Mouse (Mus musculus): ENCODE results near the gene Myo1d. TPM values are rescaled to one million over a fixed set of nuclear protein-coding genes. Genes with fewer than 3 reads are reported as not detected.
"Not testable (repeated sequence)": the region's sequence is repeated elsewhere in the genome, so short reads cannot be mapped to it uniquely, and the experiment has no call there.

Myo1d gene
- polyA plus RNA-seq, 1 experiment from 2014 or later: 15.8 TPM

DNA sequence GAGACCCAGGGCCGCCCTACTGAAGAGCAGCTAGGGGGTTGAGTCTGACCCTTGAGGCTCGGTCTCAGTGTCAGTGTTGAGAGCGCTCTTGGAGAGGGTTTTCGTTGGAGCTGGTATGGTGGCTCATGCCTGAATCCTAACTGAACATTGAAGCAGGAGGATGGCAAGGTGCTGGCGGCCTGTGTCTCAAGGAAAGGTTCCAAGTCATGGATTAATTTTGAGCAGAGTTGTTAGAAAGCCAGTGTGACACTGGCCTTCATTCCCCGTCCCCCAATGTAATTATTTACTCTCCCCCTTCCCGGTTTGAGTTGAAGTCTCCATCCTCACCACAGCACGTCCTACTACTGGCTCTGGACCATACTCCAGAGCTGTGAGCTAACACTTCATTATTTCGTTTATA lies 304.3 kb downstream of the Myo1d start:
- WGBS: 83% methylated on average over 9 of the region's 9 CpGs
- peaks cover 20% of the 10 kb centered on the region for H3K4me1 ChIP-seq (ENCODE audit: insufficient read depth, low read length)
- no peak overlapping the region for H3K4me2 ChIP-seq (replicated peaks; ENCODE audit: low read depth, low read length)
- no peak overlapping the region for H3K27ac ChIP-seq (ENCODE audit: low read length)
- H3K9ac ChIP-seq (replicated peaks; ENCODE audit: low read length): no peak overlapping the region
- no peak for ATAC-seq (ENCODE audit: low FRiP score, low TSS enrichment)
- H3K27me3 ChIP-seq (ENCODE audit: insufficient read depth, low read length): no peaks in the 10 kb centered on the region
- H3K36me3 ChIP-seq (ENCODE audit: insufficient read depth, low read length): peaks cover 25% of the 10 kb centered on the region
- H3K9me3 ChIP-seq (ENCODE audit: low read length): no peaks in the 10 kb centered on the region
- H3K4me3 ChIP-seq (ENCODE audit: low read length): no peak overlapping the region

DNA sequence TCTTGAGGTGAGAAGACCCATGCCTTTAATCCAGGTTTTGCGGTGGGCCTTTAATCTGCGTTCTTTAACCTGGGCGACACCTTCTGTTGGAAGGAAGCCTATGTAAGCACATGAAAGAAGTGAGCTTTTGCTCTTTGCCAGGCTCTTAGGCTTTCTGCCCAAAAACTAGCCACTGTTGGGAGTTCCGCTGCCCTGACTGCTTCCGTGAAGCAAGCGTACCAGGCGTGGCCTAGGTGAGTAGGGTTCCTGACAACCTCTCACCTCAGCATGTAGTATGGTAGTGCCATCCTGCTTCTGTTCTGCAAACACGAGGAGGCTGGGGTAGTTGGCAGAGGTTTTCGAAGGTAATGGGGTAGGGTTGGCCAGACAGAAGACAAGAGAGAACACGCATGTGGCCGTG lies 305.0 kb downstream of the Myo1d start:
- peaks cover 18% of the 10 kb centered on the region for H3K4me1 ChIP-seq (ENCODE audit: insufficient read depth, low read length)
- H3K36me3 ChIP-seq (ENCODE audit: insufficient read depth, low read length): peaks cover 32% of the 10 kb centered on the region
- 90% methylated on average over 11 of the region's 11 CpGs for WGBS
- no peaks in the 10 kb centered on the region for H3K27me3 ChIP-seq (ENCODE audit: insufficient read depth, low read length)
- H3K4me2 ChIP-seq (replicated peaks; ENCODE audit: low read depth, low read length): no peak overlapping the region
- no peak overlapping the region for H3K9ac ChIP-seq (replicated peaks; ENCODE audit: low read length)
- H3K27ac ChIP-seq (ENCODE audit: low read length): no peak overlapping the region
- H3K9me3 ChIP-seq (ENCODE audit: low read length): no peaks in the 10 kb centered on the region
- no peak for ATAC-seq (ENCODE audit: low FRiP score, low TSS enrichment)
- no peak overlapping the region for H3K4me3 ChIP-seq (ENCODE audit: low read length)

DNA sequence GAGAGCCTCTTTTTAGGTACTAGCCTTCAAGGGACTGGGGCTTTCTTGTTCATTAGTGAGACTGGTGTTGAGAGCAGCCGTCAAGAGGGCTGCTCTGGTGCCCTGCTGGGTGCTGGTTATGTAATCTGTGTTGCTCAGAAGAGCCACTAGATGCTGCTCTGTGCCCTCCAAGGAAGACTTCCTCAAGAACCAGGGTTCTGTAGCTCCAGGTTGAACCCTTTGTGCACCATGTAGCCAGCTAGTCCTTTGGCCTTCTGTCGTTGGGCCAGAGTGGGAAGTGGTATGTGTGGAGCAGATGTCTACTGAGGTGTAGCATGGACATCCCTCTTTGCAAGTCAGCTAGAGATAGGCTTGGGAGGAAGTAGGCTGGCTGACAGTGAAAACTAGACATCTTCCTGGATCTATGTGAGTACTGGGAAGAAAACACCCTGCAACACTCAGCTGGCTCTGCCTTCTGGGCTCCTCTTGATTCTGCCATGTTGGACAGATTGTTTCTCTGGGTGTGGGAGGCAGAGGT lies 305.6 kb downstream of the Myo1d start:
- 78% methylated on average over 2 of the region's 2 CpGs for WGBS
- Histone ChIP-seq H3K4me2 (replicated peaks; ENCODE audit: low read depth, low read length) (no peak overlapping the region), H3K36me3 (ENCODE audit: insufficient read depth, low read length) (peaks cover 38% of the 10 kb centered on the region), H3K9ac (replicated peaks; ENCODE audit: low read length) (no peak overlapping the region), H3K27ac (ENCODE audit: low read length) (no peak overlapping the region), H3K9me3 (ENCODE audit: low read length) (no peaks in the 10 kb centered on the region), H3K4me1 (ENCODE audit: insufficient read depth, low read length) (peaks cover 12% of the 10 kb centered on the region), H3K27me3 (ENCODE audit: insufficient read depth, low read length) (no peaks in the 10 kb centered on the region), H3K4me3 (ENCODE audit: low read length) (no peak overlapping the region)
- ATAC-seq (ENCODE audit: low FRiP score, low TSS enrichment): no peak

- Histone ChIP-seq H3K27me3 (ENCODE audit: insufficient read depth, low read length) (no peaks in the 10 kb centered on the region), H3K27ac (ENCODE audit: low read length) (no peak overlapping the region), H3K36me3 (ENCODE audit: insufficient read depth, low read length) (peaks cover 53% of the 10 kb centered on the region), H3K4me1 (ENCODE audit: insufficient read depth, low read length) (no peaks in the 10 kb centered on the region), H3K4me3 (ENCODE audit: low read length) (no peak overlapping the region), H3K9ac (replicated peaks; ENCODE audit: low read length) (no peak overlapping the region), H3K9me3 (ENCODE audit: low read length) (no peaks in the 10 kb centered on the region), H3K4me2 (replicated peaks; ENCODE audit: low read depth, low read length) (no peak overlapping the region)
- ATAC-seq (ENCODE audit: low FRiP score, low TSS enrichment): no peak
- WGBS: 82% methylated on average over 16 of the region's 16 CpGs
Observed at GRCm38 (mm10) chr11:80471836-80472605, 307.8 kb downstream of the Myo1d start.

DNA sequence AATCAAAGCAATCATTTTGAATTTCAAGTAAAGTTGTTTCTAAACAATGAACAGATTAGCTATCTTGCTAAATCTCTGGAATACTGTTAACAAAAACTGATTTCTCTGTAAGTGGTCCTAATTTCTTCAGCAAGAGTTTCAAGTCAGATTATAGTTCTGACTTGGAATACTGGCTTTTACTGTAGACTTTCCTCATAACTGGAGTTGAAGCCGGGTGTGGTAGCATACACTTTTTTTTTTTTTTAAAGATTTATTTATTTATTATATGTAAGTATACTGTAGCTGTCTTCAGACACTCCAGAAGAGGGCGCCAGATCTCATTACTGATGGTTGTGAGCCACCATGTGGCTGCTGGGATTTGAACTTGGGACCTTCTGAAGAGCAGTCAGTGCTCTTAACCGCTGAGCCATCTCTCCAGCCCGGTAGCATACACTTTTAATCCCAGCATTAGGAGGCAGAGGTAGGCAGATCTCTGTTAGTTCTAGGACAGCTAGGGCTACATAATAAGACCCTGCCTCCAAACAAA lies 316.2 kb downstream of the Myo1d start:
- H3K27me3 ChIP-seq (ENCODE audit: insufficient read depth, low read length); H3K4me1 ChIP-seq (ENCODE audit: insufficient read depth, low read length); ATAC-seq (ENCODE audit: low FRiP score, low TSS enrichment); H3K27ac ChIP-seq (ENCODE audit: low read length); H3K9ac ChIP-seq (replicated peaks; ENCODE audit: low read length); H3K4me2 ChIP-seq (replicated peaks; ENCODE audit: low read depth, low read length); H3K4me3 ChIP-seq (ENCODE audit: low read length); H3K9me3 ChIP-seq (ENCODE audit: low read length): not testable (repeated sequence)
- WGBS: 90% methylated on average over 4 of the region's 4 CpGs
- peaks cover 67% of the 10 kb centered on the region for H3K36me3 ChIP-seq (ENCODE audit: insufficient read depth, low read length)

DNA sequence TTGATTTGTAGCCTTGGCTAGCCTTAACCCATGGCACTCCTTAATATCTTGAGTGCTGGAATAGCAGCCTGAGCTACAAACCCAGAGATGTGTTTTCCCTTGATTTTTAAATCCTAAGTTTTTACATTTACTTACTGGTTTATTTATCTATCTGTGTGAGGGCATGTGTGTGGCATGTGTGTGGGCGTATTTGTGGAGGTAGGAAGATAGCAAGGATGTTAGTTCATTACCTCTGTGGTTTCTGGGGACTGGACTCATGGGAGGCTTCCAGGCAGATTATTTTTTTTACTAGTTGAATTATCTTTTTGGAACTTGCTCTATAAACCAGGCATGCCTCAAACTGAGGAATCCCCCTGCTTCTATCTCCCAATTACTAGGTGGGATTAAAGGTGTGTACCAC lies 326.6 kb downstream of the Myo1d start:
- Histone ChIP-seq H3K4me2 (replicated peaks; ENCODE audit: low read depth, low read length) (no peak overlapping the region), H3K4me1 (ENCODE audit: insufficient read depth, low read length) (no peaks in the 10 kb centered on the region), H3K4me3 (ENCODE audit: low read length) (no peak overlapping the region), H3K27ac (ENCODE audit: low read length) (no peak overlapping the region), H3K36me3 (ENCODE audit: insufficient read depth, low read length) (peaks cover 32% of the 10 kb centered on the region), H3K9ac (replicated peaks; ENCODE audit: low read length) (no peak overlapping the region), H3K27me3 (ENCODE audit: insufficient read depth, low read length) (no peaks in the 10 kb centered on the region), H3K9me3 (ENCODE audit: low read length) (no peaks in the 10 kb centered on the region)
- no peak for ATAC-seq (ENCODE audit: low FRiP score, low TSS enrichment)
- 89% methylated on average over 1 of the region's 1 CpGs for whole genome bisulfite sequencing

- H3K4me2 ChIP-seq (replicated peaks; ENCODE audit: low read depth, low read length): no peak overlapping the region
- peaks cover 33% of the 10 kb centered on the region for H3K36me3 ChIP-seq (ENCODE audit: insufficient read depth, low read length)
- 91% methylated on average over 3 of the region's 3 CpGs for WGBS
- no peak overlapping the region for H3K4me3 ChIP-seq (ENCODE audit: low read length)
- H3K27ac ChIP-seq (ENCODE audit: low read length): no peak overlapping the region
- no peak overlapping the region for H3K9ac ChIP-seq (replicated peaks; ENCODE audit: low read length)
- no peak for ATAC-seq (ENCODE audit: low FRiP score, low TSS enrichment)
- H3K9me3 ChIP-seq (ENCODE audit: low read length): no peaks in the 10 kb centered on the region
- no peaks in the 10 kb centered on the region for H3K27me3 ChIP-seq (ENCODE audit: insufficient read depth, low read length)
- H3K4me1 ChIP-seq (ENCODE audit: insufficient read depth, low read length): no peaks in the 10 kb centered on the region
Observed at GRCm38 (mm10) chr11:80452242-80452641, 327.6 kb downstream of the Myo1d start.

- H3K36me3 ChIP-seq (ENCODE audit: insufficient read depth, low read length): peaks cover 46% of the 10 kb centered on the region
- no peaks in the 10 kb centered on the region for H3K9me3 ChIP-seq (ENCODE audit: low read length)
- H3K4me2 ChIP-seq (replicated peaks; ENCODE audit: low read depth, low read length): no peak overlapping the region
- H3K27ac ChIP-seq (ENCODE audit: low read length): no peak overlapping the region
- H3K4me3 ChIP-seq (ENCODE audit: low read length): no peak overlapping the region
- H3K27me3 ChIP-seq (ENCODE audit: insufficient read depth, low read length): no peaks in the 10 kb centered on the region
- ATAC-seq (ENCODE audit: low FRiP score, low TSS enrichment): no peak
- no peaks in the 10 kb centered on the region for H3K4me1 ChIP-seq (ENCODE audit: insufficient read depth, low read length)
- WGBS: 82% methylated on average over 2 of the region's 2 CpGs
- no peak overlapping the region for H3K9ac ChIP-seq (replicated peaks; ENCODE audit: low read length)
Observed at GRCm38 (mm10) chr11:80449859-80450258, 330.0 kb downstream of the Myo1d start.

GRCm38 (mm10) chr11:80446916-80447315 lies 332.9 kb downstream of the Myo1d start:
- H3K9ac ChIP-seq (replicated peaks; ENCODE audit: low read length): no peak overlapping the region
- WGBS: 92% methylated on average over 3 of the region's 3 CpGs
- H3K9me3 ChIP-seq (ENCODE audit: low read length): no peaks in the 10 kb centered on the region
- H3K4me1 ChIP-seq (ENCODE audit: insufficient read depth, low read length): no peaks in the 10 kb centered on the region
- H3K27me3 ChIP-seq (ENCODE audit: insufficient read depth, low read length): no peaks in the 10 kb centered on the region
- no peak overlapping the region for H3K4me2 ChIP-seq (replicated peaks; ENCODE audit: low read depth, low read length)
- no peak overlapping the region for H3K27ac ChIP-seq (ENCODE audit: low read length)
- H3K4me3 ChIP-seq (ENCODE audit: low read length): no peak overlapping the region
- no peak for ATAC-seq (ENCODE audit: low FRiP score, low TSS enrichment)
- peaks cover 45% of the 10 kb centered on the region for H3K36me3 ChIP-seq (ENCODE audit: insufficient read depth, low read length)

All from kidney, embryonic 16.5 days (tissue).